Mouse (Mus musculus): ENCODE measurements around the gene Ralgps1. TPM values are rescaled to one million over a fixed set of nuclear protein-coding genes. Genes with fewer than 3 reads are reported as not detected.
A peak's percentile ranks its signal among the peaks of the same experiment; 100 is the strongest.
"Not testable (repeated sequence)": the region's sequence is repeated elsewhere in the genome, so short reads cannot be mapped to it uniquely, and the experiment has no call there.

Ralgps1 gene
- polyA plus RNA-seq, 1 experiment: 0.47 TPM

GRCm38 (mm10) chr2:33216645-33217424, 154.5 kb downstream of the Ralgps1 start:
- peak overlapping the region; percentile 95 for H3K4me3 ChIP-seq (ENCODE audit: insufficient read depth, poor library complexity, severe bottlenecking)
- H3K36me3 ChIP-seq (ENCODE audit: control insufficient read depth, insufficient read depth): peaks cover 36% of the 10 kb centered on the region
- H3K79me2 ChIP-seq (ENCODE audit: control insufficient read depth, insufficient read depth): peaks cover 56% of the 10 kb centered on the region
- no peaks in the 10 kb centered on the region for H3K27me3 ChIP-seq (ENCODE audit: control insufficient read depth, insufficient read depth, insufficient read length)
- peaks cover 49% of the 10 kb centered on the region for H3K79me3 ChIP-seq (ENCODE audit: low read depth)
- H3ac ChIP-seq (ENCODE audit: control insufficient read depth, insufficient read length, low read depth): peak overlapping the region; percentile 84
- no peak for TF ChIP-seq MYOG (IDR thresholded peaks at IDR 0.05; ENCODE audit: control insufficient read depth, extremely low read depth, insufficient read length)

- peak within 1 kb of the TSS; percentile 95 for H3K4me3 ChIP-seq (ENCODE audit: insufficient read depth, poor library complexity, severe bottlenecking)
- peak within 1 kb of the TSS; percentile 84 for H3ac ChIP-seq (ENCODE audit: control insufficient read depth, insufficient read length, low read depth)
- no peaks in the 10 kb centered on the region for H3K27me3 ChIP-seq (ENCODE audit: control insufficient read depth, insufficient read depth, insufficient read length)
- H3K36me3 ChIP-seq (ENCODE audit: control insufficient read depth, insufficient read depth): peaks cover 35% of the 10 kb centered on the region
- H3K79me2 ChIP-seq (ENCODE audit: control insufficient read depth, insufficient read depth): peaks cover 51% of the 10 kb centered on the region
- H3K79me3 ChIP-seq (ENCODE audit: low read depth): peaks cover 49% of the 10 kb centered on the region
- peak; percentile 20 for TF ChIP-seq MAX (IDR thresholded peaks at IDR 0.05)
- TF ChIP-seq USF1 (IDR thresholded peaks at IDR 0.05; ENCODE audit: low read depth): no peak
- TF ChIP-seq MYOD1 (IDR thresholded peaks at IDR 0.05; ENCODE audit: control insufficient read depth, insufficient read length, low read depth): peak; percentile 97
Measured at GRCm38 (mm10) chr2:33215700-33216509, 155.4 kb downstream of the Ralgps1 start, which contains the start of gene Angptl2. Gene Angptl2, plus strand, starts transcription at chr2:33216069.

GRCm38 (mm10) chr2:33215177-33215699, 156.0 kb downstream of the Ralgps1 start:
- H3ac ChIP-seq (ENCODE audit: control insufficient read depth, insufficient read length, low read depth): peak overlapping the region; percentile 20
- peaks cover 43% of the 10 kb centered on the region for H3K79me3 ChIP-seq (ENCODE audit: low read depth)
- no peak overlapping the region for H3K4me3 ChIP-seq (ENCODE audit: insufficient read depth, poor library complexity, severe bottlenecking)
- TF ChIP-seq CEBPB (IDR thresholded peaks at IDR 0.05; ENCODE audit: low read depth) (no peak), MAX (IDR thresholded peaks at IDR 0.05) (no peak), MYOG (IDR thresholded peaks at IDR 0.05; ENCODE audit: control insufficient read depth, extremely low read depth, insufficient read length) (no peak), USF1 (IDR thresholded peaks at IDR 0.05; ENCODE audit: low read depth) (peak; percentile 57)
- H3K79me2 ChIP-seq (ENCODE audit: control insufficient read depth, insufficient read depth): peaks cover 44% of the 10 kb centered on the region
- H3K36me3 ChIP-seq (ENCODE audit: control insufficient read depth, insufficient read depth): peaks cover 30% of the 10 kb centered on the region
- H3K27me3 ChIP-seq (ENCODE audit: control insufficient read depth, insufficient read depth, insufficient read length): no peaks in the 10 kb centered on the region

GRCm38 (mm10) chr2:33211263-33211662, 160.0 kb downstream of the Ralgps1 start:
- not testable (repeated sequence) for H3K27me3 ChIP-seq (ENCODE audit: control insufficient read depth, insufficient read depth, insufficient read length); H3ac ChIP-seq (ENCODE audit: control insufficient read depth, insufficient read length, low read depth); H3K36me3 ChIP-seq (ENCODE audit: control insufficient read depth, insufficient read depth); H3K79me2 ChIP-seq (ENCODE audit: control insufficient read depth, insufficient read depth); H3K79me3 ChIP-seq (ENCODE audit: low read depth); H3K4me3 ChIP-seq (ENCODE audit: insufficient read depth, poor library complexity, severe bottlenecking)

GRCm38 (mm10) chr2:33210841-33211240, 160.4 kb downstream of the Ralgps1 start:
- H3ac ChIP-seq (ENCODE audit: control insufficient read depth, insufficient read length, low read depth): no peak overlapping the region
- H3K4me3 ChIP-seq (ENCODE audit: insufficient read depth, poor library complexity, severe bottlenecking): no peak overlapping the region
- peaks cover under 1% of the 10 kb centered on the region for H3K79me2 ChIP-seq (ENCODE audit: control insufficient read depth, insufficient read depth)
- TF ChIP-seq MYOD1 (IDR thresholded peaks at IDR 0.05; ENCODE audit: control insufficient read depth, insufficient read length, low read depth) (no peak), MYOG (IDR thresholded peaks at IDR 0.05; ENCODE audit: control insufficient read depth, extremely low read depth, insufficient read length) (no peak), USF1 (IDR thresholded peaks at IDR 0.05; ENCODE audit: low read depth) (no peak), CEBPB (IDR thresholded peaks at IDR 0.05; ENCODE audit: low read depth) (no peak), CTCF (IDR thresholded peaks at IDR 0.05; ENCODE audit: control insufficient read depth, insufficient read depth, insufficient read length) (no peak), MAX (IDR thresholded peaks at IDR 0.05) (no peak), FOSL1 (IDR thresholded peaks at IDR 0.05; ENCODE audit: insufficient read depth, low read length, poor library complexity, severe bottlenecking) (no peak)
- no peaks in the 10 kb centered on the region for H3K79me3 ChIP-seq (ENCODE audit: low read depth)
- H3K36me3 ChIP-seq (ENCODE audit: control insufficient read depth, insufficient read depth): no peaks in the 10 kb centered on the region
- no peaks in the 10 kb centered on the region for H3K27me3 ChIP-seq (ENCODE audit: control insufficient read depth, insufficient read depth, insufficient read length)

- no peak for TF ChIP-seq CTCF (IDR thresholded peaks at IDR 0.05; ENCODE audit: control insufficient read depth, insufficient read depth, insufficient read length)
- no peak for TF ChIP-seq MYOD1 (IDR thresholded peaks at IDR 0.05; ENCODE audit: control insufficient read depth, insufficient read length, low read depth)
- TF ChIP-seq MAX (IDR thresholded peaks at IDR 0.05): no peak
- no peak for TF ChIP-seq CEBPB (IDR thresholded peaks at IDR 0.05; ENCODE audit: low read depth)
- no peak for TF ChIP-seq MYOG (IDR thresholded peaks at IDR 0.05; ENCODE audit: control insufficient read depth, extremely low read depth, insufficient read length)
- no peak for TF ChIP-seq USF1 (IDR thresholded peaks at IDR 0.05; ENCODE audit: low read depth)
- no peak for TF ChIP-seq FOSL1 (IDR thresholded peaks at IDR 0.05; ENCODE audit: insufficient read depth, low read length, poor library complexity, severe bottlenecking)
- Histone ChIP-seq H3ac (ENCODE audit: control insufficient read depth, insufficient read length, low read depth) (no peak overlapping the region), H3K4me3 (ENCODE audit: insufficient read depth, poor library complexity, severe bottlenecking) (no peak overlapping the region), H3K36me3 (ENCODE audit: control insufficient read depth, insufficient read depth) (no peaks in the 10 kb centered on the region), H3K79me3 (ENCODE audit: low read depth) (no peaks in the 10 kb centered on the region), H3K27me3 (ENCODE audit: control insufficient read depth, insufficient read depth, insufficient read length) (no peaks in the 10 kb centered on the region), H3K79me2 (ENCODE audit: control insufficient read depth, insufficient read depth) (no peaks in the 10 kb centered on the region)
Measured at GRCm38 (mm10) chr2:33208134-33208533, 163.2 kb downstream of the Ralgps1 start.
